ENCODE assay signal across 7 mouse cellular contexts in the genomic region with DNA sequence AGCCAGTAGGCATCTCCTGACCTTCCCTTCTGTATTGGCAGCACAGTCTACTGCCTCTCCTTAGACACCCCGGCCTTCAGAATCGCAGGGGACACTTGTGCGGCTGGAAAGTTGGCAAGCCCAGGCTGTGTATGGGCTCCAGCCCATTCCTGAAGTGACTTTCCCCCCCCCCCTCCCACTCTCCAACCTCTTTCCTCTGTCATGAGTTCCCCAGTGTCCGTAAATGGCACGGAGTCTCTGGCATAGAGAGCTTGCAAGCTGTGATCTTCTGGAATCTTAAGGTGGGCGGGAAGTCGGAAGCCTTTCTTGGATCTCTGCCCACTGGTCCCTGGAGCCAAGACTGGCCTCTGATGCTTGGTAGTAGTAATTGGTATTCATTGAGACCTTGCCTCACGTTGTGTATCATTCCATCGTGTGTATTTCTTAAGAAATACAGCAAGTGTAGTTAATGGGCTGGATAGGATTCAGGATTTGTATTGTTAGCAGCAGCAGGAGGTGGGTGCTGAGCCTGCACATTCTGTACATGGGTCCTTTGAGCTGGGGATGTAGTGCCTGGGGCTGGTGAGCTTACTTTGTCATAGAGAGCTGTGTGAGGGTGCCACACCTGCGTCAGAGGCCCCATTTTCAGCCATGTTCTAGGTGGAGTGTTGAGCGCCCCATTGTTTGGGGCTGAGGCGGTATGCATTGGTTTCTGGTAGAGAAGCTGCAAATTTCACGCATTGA.
DNase-seq lines count a peak whose midpoint lies in the region; ATAC-seq and TF ChIP-seq lines count a peak whose summit lies in the region.

No protein-coding gene starts in this region.

- peaks cover 36% of the 10 kb centered on the region for H3K4me1 ChIP-seq in limb, embryonic 14.5 days (ENCODE audit: control insufficient read depth, insufficient read depth, low read length)
- peaks cover 32% of the 10 kb centered on the region for H3K4me1 ChIP-seq in limb, embryonic 10.5 days
- peaks cover 29% of the 10 kb centered on the region for H3K4me1 ChIP-seq in hindbrain, embryonic 14.5 days (replicated peaks; ENCODE audit: control insufficient read depth, insufficient read depth, low read length)
- peaks cover 49% of the 10 kb centered on the region for H3K4me1 ChIP-seq in lung, embryonic 15.5 days

- H3K9ac ChIP-seq in limb, embryonic 14.5 days (ENCODE audit: low read depth, low read length, severe bottlenecking): no peak overlapping the region
- no peak overlapping the region for H3K9ac ChIP-seq in hindbrain, embryonic 14.5 days
- no peak overlapping the region for H3K9ac ChIP-seq in lung, embryonic 15.5 days

- no peak overlapping the region for H3K4me2 ChIP-seq in limb, embryonic 14.5 days (replicated peaks; ENCODE audit: low read depth, low read length, severe bottlenecking)
- H3K4me2 ChIP-seq in hindbrain, embryonic 14.5 days (replicated peaks): no peak overlapping the region
- H3K4me2 ChIP-seq in lung, embryonic 15.5 days: no peak overlapping the region

- 64% methylated on average over 13 of the region's 13 CpGs for WGBS in limb, embryonic 14.5 days
- WGBS in limb, embryonic 10.5 days: 95% methylated on average over 13 of the region's 13 CpGs
- WGBS in hindbrain, embryonic 14.5 days: 64% methylated on average over 13 of the region's 13 CpGs
- 50% methylated on average over 13 of the region's 13 CpGs for WGBS in lung, embryonic 15.5 days

- no peaks in the 10 kb centered on the region for H3K9me3 ChIP-seq in limb, embryonic 14.5 days (ENCODE audit: control insufficient read depth, low read length)
- no peaks in the 10 kb centered on the region for H3K9me3 ChIP-seq in limb, embryonic 10.5 days (replicated peaks)
- H3K9me3 ChIP-seq in hindbrain, embryonic 14.5 days (ENCODE audit: control insufficient read depth, low read length): no peaks in the 10 kb centered on the region
- H3K9me3 ChIP-seq in lung, embryonic 15.5 days: no peaks in the 10 kb centered on the region

- peak; percentile 53 for DNase-seq in limb, embryonic 14.5 days (ENCODE audit: low spot score)
- DNase-seq in limb, embryonic 10.5 days (ENCODE audit: low spot score): no peak
- DNase-seq in frontal cortex, postnatal 36 days (ENCODE audit: low spot score in 2 of 2): peak; percentile 19 to 32
- peak; percentile 62 for DNase-seq in hindbrain, embryonic 14.5 days (ENCODE audit: low spot score)
- DNase-seq in spleen, postnatal 10 days (ENCODE audit: low spot score in 2 of 2): no peak
- no peak for DNase-seq in adipocyte (ENCODE audit: low spot score)

- H3K27ac ChIP-seq in limb, embryonic 14.5 days (replicated peaks; ENCODE audit: low read depth, low read length): no peak overlapping the region
- H3K27ac ChIP-seq in limb, embryonic 10.5 days: no peak overlapping the region
- no peak overlapping the region for H3K27ac ChIP-seq in hindbrain, embryonic 14.5 days
- peak overlapping the region; percentile 13; the same call in 1 of the 2 replicates for H3K27ac ChIP-seq in lung, embryonic 15.5 days

- no peak overlapping the region for H3K4me3 ChIP-seq in limb, embryonic 14.5 days (replicated peaks; ENCODE audit: low read length)
- H3K4me3 ChIP-seq in limb, embryonic 10.5 days: no peak overlapping the region
- no peak overlapping the region for H3K4me3 ChIP-seq in hindbrain, embryonic 14.5 days (replicated peaks; ENCODE audit: low read length)
- H3K4me3 ChIP-seq in lung, embryonic 15.5 days: no peak overlapping the region

- no peak for ATAC-seq in limb, embryonic 14.5 days (ENCODE audit: low FRiP score, low read depth)
- no peak; the same call in 1 of the 2 replicates for ATAC-seq in hindbrain, embryonic 14.5 days (ENCODE audit: low FRiP score)
- ATAC-seq in lung, embryonic 15.5 days (ENCODE audit: borderline replicate concordance, extremely low read depth, low FRiP score, low TSS enrichment): peak; percentile 62; the same call in 1 of the 2 replicates

- no peak for TF ChIP-seq POLR2A in limb, embryonic 14.5 days (IDR thresholded peaks at IDR 0.05; ENCODE audit: borderline replicate concordance, extremely low read depth, insufficient read depth, insufficient read length)

- H3K36me3 ChIP-seq in limb, embryonic 14.5 days (ENCODE audit: control insufficient read depth, insufficient read depth, low read length): peaks cover 17% of the 10 kb centered on the region
- H3K36me3 ChIP-seq in limb, embryonic 10.5 days: peaks cover 44% of the 10 kb centered on the region
- H3K36me3 ChIP-seq in hindbrain, embryonic 14.5 days (replicated peaks; ENCODE audit: control insufficient read depth, insufficient read depth): no peaks in the 10 kb centered on the region
- peaks cover 14% of the 10 kb centered on the region for H3K36me3 ChIP-seq in lung, embryonic 15.5 days

- no peaks in the 10 kb centered on the region for H3K27me3 ChIP-seq in limb, embryonic 14.5 days (ENCODE audit: control insufficient read depth, insufficient read depth, low read length)
- H3K27me3 ChIP-seq in limb, embryonic 10.5 days (ENCODE audit: low read depth, poor library complexity, severe bottlenecking): no peaks in the 10 kb centered on the region
- H3K27me3 ChIP-seq in hindbrain, embryonic 14.5 days (ENCODE audit: control insufficient read depth, insufficient read depth, low read length): no peaks in the 10 kb centered on the region
- H3K27me3 ChIP-seq in lung, embryonic 15.5 days: no peaks in the 10 kb centered on the region

Comparison
In these comparisons a context has a peak if more than half of its experiments do, and no peak if none do; other contexts are left out.
1. DNase-seq: peak in limb, embryonic 14.5 days (single experiment), frontal cortex, postnatal 36 days (2 of 2) and hindbrain, embryonic 14.5 days (single experiment); none in limb, embryonic 10.5 days (single experiment), spleen, postnatal 10 days (0 of 2) and adipocyte (single experiment).